Mouse (Mus musculus) urinary bladder, postnatal 25 days (tissue): ENCODE data around the gene Gpt2.
A peak's percentile ranks its signal among the peaks of the same experiment; 100 is the strongest.

Experiments
- DNase-seq: peaks from one replicate; pipeline ENCODE4 v3.0.0; 2022; ENCODE audit warnings: low spot score

The Gpt2 gene

GRCm38 (mm10) chr8:85528959-85529358 lies 36.6 kb downstream of the Gpt2 start:
- no peak for DNase-seq

GRCm38 (mm10) chr8:85530717-85531116 lies 38.3 kb downstream of the Gpt2 start:
- no peak for DNase-seq

- DNase-seq: no peak
These were observed 39.1 kb downstream of the Gpt2 start for GRCm38 (mm10) chr8:85531471-85531870.

- no peak for DNase-seq
These were observed 40.5 kb downstream of the Gpt2 start for GRCm38 (mm10) chr8:85532843-85533242.

GRCm38 (mm10) chr8:85533434-85533833 lies 41.1 kb downstream of the Gpt2 start:
- no peak for DNase-seq

- DNase-seq: no peak
These were observed 41.8 kb downstream of the Gpt2 start for GRCm38 (mm10) chr8:85534163-85534562.

GRCm38 (mm10) chr8:85536332-85536731 lies 44.0 kb downstream of the Gpt2 start:
- no peak for DNase-seq

GRCm38 (mm10) chr8:85551934-85552333 lies 59.6 kb downstream of the Gpt2 start:
- no peak for DNase-seq

GRCm38 (mm10) chr8:85554391-85555180 lies 62.2 kb downstream of the Gpt2 start:
- peak; percentile 63 for DNase-seq

- DNase-seq: peak; percentile 91
These were observed 63.1 kb downstream of the Gpt2 start, which contains the start of gene Dnaja2 for GRCm38 (mm10) chr8:85555181-85556145. Dnaja2 (minus strand) TSS chr8:85555344.

- DNase-seq: no peak
These were observed 64.7 kb downstream of the Gpt2 start for GRCm38 (mm10) chr8:85556986-85557600.

- no peak for DNase-seq
These were observed 65.2 kb downstream of the Gpt2 start for GRCm38 (mm10) chr8:85557601-85557986.

- DNase-seq: no peak
These were observed 66.8 kb downstream of the Gpt2 start for GRCm38 (mm10) chr8:85559201-85559600.

GRCm38 (mm10) chr8:85559966-85560365 lies 67.6 kb downstream of the Gpt2 start:
- DNase-seq: no peak

- no peak for DNase-seq
These were observed 71.0 kb downstream of the Gpt2 start for GRCm38 (mm10) chr8:85563336-85563735.

- DNase-seq: no peak
These were observed 72.8 kb downstream of the Gpt2 start for GRCm38 (mm10) chr8:85565186-85565585.

- no peak for DNase-seq
These were observed 75.4 kb downstream of the Gpt2 start for GRCm38 (mm10) chr8:85567801-85568200.

GRCm38 (mm10) chr8:85570466-85570865 lies 78.1 kb downstream of the Gpt2 start:
- DNase-seq: no peak

GRCm38 (mm10) chr8:85573972-85574496 lies 81.7 kb downstream of the Gpt2 start:
- DNase-seq: no peak
